ENCODE assay signal across 10 mouse cellular contexts in genomic region chr8:13594884-13595323, GRCm38 (mm10). TPM values are rescaled to one million over a fixed set of nuclear protein-coding genes. Genes with fewer than 3 reads are reported as not detected.
DNase-seq lines count a peak whose midpoint lies in the region; ATAC-seq and TF ChIP-seq lines count a peak whose summit lies in the region.
"Had no signal": no experiment of that assay in that cellular context is flagged by ENCODE, and none has a peak within 500 bp of the region (broad histone marks: within the 10 kb centered on the region; RNA-seq: fewer than 3 reads in every experiment).

No protein-coding gene starts in this region.

- peak; percentile 21 for DNase-seq in embryonic facial prominence, embryonic 14.5 days (ENCODE audit: low spot score)
- DNase-seq in embryonic facial prominence, embryonic 10.5 days (ENCODE audit: low spot score), result no peak
- peak; percentile 72 for DNase-seq in CD4-positive, CD25-positive, alpha-beta regulatory T cell, adult 2 months (ENCODE audit: low read depth, low spot score)
- DNase-seq in cerebellum, adult 8-10 months, result peak; percentile 84
- DNase-seq in layer of hippocampus, postnatal 10 days (ENCODE audit: low spot score in 2 of 2), result peak; percentile 24 to 37
- DNase-seq in neural tube, embryonic 10.5 days (ENCODE audit: extremely low spot score, low spot score), result no peak
- DNase-seq in frontal cortex, adult 2 months (ENCODE audit: extremely low spot score in 1 of 2, low spot score in 1 of 2), result no peak

- TF ChIP-seq POLR2A in myocyte (IDR thresholded peaks at IDR 0.05; ENCODE audit: insufficient read length, low read depth), result no peak

- peaks cover 15% of the 10 kb centered on the region for H3K36me3 ChIP-seq in embryonic facial prominence, embryonic 14.5 days (ENCODE audit: control insufficient read depth, insufficient read depth, low read length)
- peaks cover 23% of the 10 kb centered on the region for H3K36me3 ChIP-seq in embryonic facial prominence, embryonic 10.5 days (replicated peaks)
- peaks cover 10% of the 10 kb centered on the region for H3K36me3 ChIP-seq in myocyte (ENCODE audit: control insufficient read depth, insufficient read depth)

- no peaks in the 10 kb centered on the region for H3K27me3 ChIP-seq in embryonic facial prominence, embryonic 14.5 days (replicated peaks; ENCODE audit: control insufficient read depth, insufficient read depth, low read length)
- H3K27me3 ChIP-seq in embryonic facial prominence, embryonic 10.5 days (replicated peaks; ENCODE audit: low read depth, poor library complexity, severe bottlenecking), result no peaks in the 10 kb centered on the region
- no peaks in the 10 kb centered on the region for H3K27me3 ChIP-seq in myocyte (ENCODE audit: control insufficient read depth, insufficient read depth, insufficient read length)

- no peak overlapping the region for H3ac ChIP-seq in myocyte (ENCODE audit: control insufficient read depth, insufficient read length)

- H3K4me1 ChIP-seq in embryonic facial prominence, embryonic 14.5 days (ENCODE audit: control insufficient read depth, insufficient read depth, low read length), result no peaks in the 10 kb centered on the region
- no peaks in the 10 kb centered on the region for H3K4me1 ChIP-seq in embryonic facial prominence, embryonic 10.5 days

- 72% methylated on average over 11 of the region's 11 CpGs for WGBS in embryonic facial prominence, embryonic 14.5 days
- WGBS in embryonic facial prominence, embryonic 10.5 days, result 85% methylated on average over 11 of the region's 11 CpGs

- no peak overlapping the region for H3K9ac ChIP-seq in embryonic facial prominence, embryonic 14.5 days (ENCODE audit: low read depth, low read length)

- H3K79me2 ChIP-seq in myocyte (ENCODE audit: control insufficient read depth, insufficient read depth), result no peaks in the 10 kb centered on the region

- H3K4me3 ChIP-seq in embryonic facial prominence, embryonic 14.5 days (ENCODE audit: low read depth, low read length), result no peak overlapping the region
- H3K4me3 ChIP-seq in embryonic facial prominence, embryonic 10.5 days, result no peak overlapping the region
- no peak overlapping the region for H3K4me3 ChIP-seq in myocyte

- no peak overlapping the region; the same call in 1 of the 2 replicates for H3K27ac ChIP-seq in embryonic facial prominence, embryonic 14.5 days (replicated peaks; ENCODE audit: low read depth, low read length)
- no peak overlapping the region for H3K27ac ChIP-seq in embryonic facial prominence, embryonic 10.5 days (replicated peaks)

- no peak for ATAC-seq in embryonic facial prominence, embryonic 14.5 days (ENCODE audit: low read depth)

- no peak overlapping the region for H3K4me2 ChIP-seq in embryonic facial prominence, embryonic 14.5 days (ENCODE audit: low read depth, low read length)
- peak overlapping the region; percentile 37 for H3K4me2 ChIP-seq in myocyte (ENCODE audit: low read depth)

- no peaks in the 10 kb centered on the region for H3K9me3 ChIP-seq in embryonic facial prominence, embryonic 14.5 days (ENCODE audit: control insufficient read depth, low read length)
- 0 out of 2 replicates have a peak, but pooled peaks cover 5% of the 10 kb centered on the region for H3K9me3 ChIP-seq in embryonic facial prominence, embryonic 10.5 days

TF ChIP-seq in myocyte, 11 proteins besides CTCF, POLR2A, EP300 and RAD21:
- peak; percentile 27 for TF ChIP-seq USF1 (IDR thresholded peaks at IDR 0.05; ENCODE audit: low read depth)
- no peak for TF ChIP-seq SRF (IDR thresholded peaks at IDR 0.05; ENCODE audit: control insufficient read depth, insufficient read length, low read depth)

RNA-seq across cellular contexts. Expression of gene 1700029H14Rik, which starts 32.6 kb away (rescaled TPM):
- polyA plus RNA-seq in embryonic facial prominence, embryonic 14.5 days (2014; fragmentation: Nextera tagmentation; extraction: Ambion mirVana), result not detected in 2 replicates
- polyA plus RNA-seq in embryonic facial prominence, embryonic 10.5 days (2016; fragmentation: Nextera tagmentation; extraction: Ambion mirVana), result not detected in 2 replicates
- not detected for total RNA-seq in layer of hippocampus, postnatal 10 days (2021)
- not detected for polyA plus RNA-seq in myocyte (2012; fragmentation: generic; extraction: Trizol)
- polyA plus RNA-seq in frontal cortex, adult 2 months (2012; rRNA removed), result 0.14 TPM in 1 of 2 replicates, not detected in the other
- total RNA-seq: ES-E14 had no signal
- polyA plus RNA-seq: heart, postnatal 0 days had no signal

Comparison
In these comparisons a context has a peak if more than half of its experiments do, and no peak if none do; other contexts are left out.
1. DNase-seq: peak in embryonic facial prominence, embryonic 14.5 days (single experiment), CD4-positive, CD25-positive, alpha-beta regulatory T cell, adult 2 months (single experiment), cerebellum, adult 8-10 months (single experiment) and layer of hippocampus, postnatal 10 days (2 of 2); none in embryonic facial prominence, embryonic 10.5 days (single experiment), neural tube, embryonic 10.5 days (single experiment) and frontal cortex, adult 2 months (0 of 2).